11 mouse cellular contexts compared by ENCODE assay signal in the genomic region with DNA sequence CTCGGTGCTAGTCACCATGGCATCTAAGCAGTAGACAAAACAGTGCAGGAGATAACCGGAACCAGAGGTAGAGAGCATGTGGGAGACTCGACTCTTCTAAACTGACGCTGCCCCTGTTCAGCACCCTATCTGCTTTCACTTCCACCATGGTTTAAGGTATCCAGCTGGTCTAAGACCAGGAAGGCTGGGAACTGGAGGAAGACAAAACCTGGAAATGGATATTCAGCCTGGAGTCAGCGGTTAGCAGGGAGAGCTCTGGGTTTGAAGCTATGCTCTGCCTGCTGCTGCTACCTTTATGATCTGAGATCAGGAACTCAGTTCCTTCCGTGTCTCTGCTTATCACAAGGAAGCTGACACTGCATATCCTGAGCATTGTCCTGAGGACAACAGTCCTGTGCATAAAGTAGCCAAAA. TPM values are rescaled to one million over a fixed set of nuclear protein-coding genes. Genes with fewer than 3 reads are reported as not detected.
DNase-seq lines count a peak whose midpoint lies in the region; ATAC-seq lines count a peak whose summit lies in the region.
"Had no signal": no experiment of that assay in that cellular context is flagged by ENCODE, and none has a peak within 500 bp of the region (broad histone marks: within the 10 kb centered on the region; RNA-seq: fewer than 3 reads in every experiment).

No protein-coding gene starts in this region.

- H3K4me2 ChIP-seq in heart, embryonic 13.5 days, result peak overlapping the region; percentile 43
- H3K4me2 ChIP-seq: stomach, embryonic 15.5 days had no signal

- WGBS in heart, embryonic 13.5 days, result 24% methylated on average over 6 of the region's 6 CpGs
- WGBS in hindbrain, embryonic 10.5 days, result 72% methylated on average over 6 of the region's 6 CpGs

- H3K4me1 ChIP-seq in megakaryocyte, embryonic 14.5 days, result peaks cover 88% of the 10 kb centered on the region
- peaks cover 63% of the 10 kb centered on the region for H3K4me1 ChIP-seq in heart, embryonic 13.5 days
- peaks cover 14% of the 10 kb centered on the region for H3K4me1 ChIP-seq in hindbrain, embryonic 10.5 days (replicated peaks)
- H3K4me1 ChIP-seq: stomach, embryonic 15.5 days had no signal

- H3K9ac ChIP-seq in heart, embryonic 13.5 days, result 0 out of 2 replicates have a peak overlapping the region, but pooled peaks have one; percentile 28
- H3K9ac ChIP-seq: stomach, embryonic 15.5 days had no signal

- H3K27ac ChIP-seq in heart, embryonic 13.5 days (replicated peaks), result 0 out of 2 replicates have a peak overlapping the region, but pooled peaks have one; percentile 28
- H3K27ac ChIP-seq in hindbrain, embryonic 10.5 days, result no peak overlapping the region
- H3K27ac ChIP-seq: stomach, embryonic 15.5 days had no signal

- DNase-seq in kidney, postnatal 10 days, result peak; percentile 27
- peak; percentile 80 for DNase-seq in skeletal muscle tissue, adult 2 months (ENCODE audit: low read depth, low spot score)
- DNase-seq in left cerebral cortex, adult 9 months (ENCODE audit: low spot score in 2 of 2), result no peak
- DNase-seq in layer of hippocampus, postnatal 10 days (ENCODE audit: low spot score in 2 of 2), result no peak
- no peak for DNase-seq in hindbrain, embryonic 10.5 days (ENCODE audit: low spot score)
- DNase-seq: cerebellum, adult 2 months had no signal

- no peak for ATAC-seq in megakaryocyte, adult 5-6 weeks (ENCODE audit: poor library complexity, severe bottlenecking)
- no peak for ATAC-seq in heart, embryonic 13.5 days (ENCODE audit: extremely low read depth, insufficient number of reproducible peaks, low FRiP score, low TSS enrichment)
- ATAC-seq: Patski had no signal

- H3K4me3 ChIP-seq in megakaryocyte, embryonic 14.5 days (replicated peaks), result peak overlapping the region; percentile 72
- H3K4me3 ChIP-seq in heart, embryonic 13.5 days, result no peak overlapping the region
- H3K4me3 ChIP-seq in hindbrain, embryonic 10.5 days, result no peak overlapping the region
- H3K4me3 ChIP-seq: stomach, embryonic 15.5 days had no signal

- peaks cover 74% of the 10 kb centered on the region for H3K36me3 ChIP-seq in megakaryocyte, embryonic 14.5 days (replicated peaks; ENCODE audit: low read length)
- H3K36me3 ChIP-seq in heart, embryonic 13.5 days, result peaks cover 21% of the 10 kb centered on the region
- peaks cover 18% of the 10 kb centered on the region for H3K36me3 ChIP-seq in hindbrain, embryonic 10.5 days
- H3K36me3 ChIP-seq: stomach, embryonic 15.5 days had no signal

- H3K27me3 ChIP-seq in megakaryocyte, embryonic 14.5 days (replicated peaks), result no peaks in the 10 kb centered on the region
- H3K27me3 ChIP-seq in heart, embryonic 13.5 days (replicated peaks), result no peaks in the 10 kb centered on the region
- no peaks in the 10 kb centered on the region for H3K27me3 ChIP-seq in hindbrain, embryonic 10.5 days (ENCODE audit: insufficient read depth, poor library complexity, severe bottlenecking)
- H3K27me3 ChIP-seq: Patski; stomach, embryonic 15.5 days had no signal

- no peaks in the 10 kb centered on the region for H3K9me3 ChIP-seq in megakaryocyte, embryonic 14.5 days
- no peaks in the 10 kb centered on the region for H3K9me3 ChIP-seq in heart, embryonic 13.5 days
- H3K9me3 ChIP-seq in hindbrain, embryonic 10.5 days, result no peaks in the 10 kb centered on the region
- H3K9me3 ChIP-seq: stomach, embryonic 15.5 days had no signal

RNA-seq across cellular contexts. Expression of a gene that starts 35.9 kb away (rescaled TPM):
- 4.7 and 7.3 TPM in 2 replicates for polyA plus RNA-seq in megakaryocyte, embryonic 14.5 days (2012; ENCODE audit: insufficient read depth, low replicate concordance)
- 13.5 and 14.7 TPM in 2 replicates for total RNA-seq in megakaryocyte, adult 5-6 weeks (2015)
- total RNA-seq in megakaryocyte, adult 5-6 weeks (2017), result 22.6 and 23.8 TPM in 2 replicates
- polyA plus RNA-seq in heart, embryonic 13.5 days (2015; fragmentation: Nextera tagmentation; extraction: Ambion mirVana), result 16.0 and 16.6 TPM in 2 replicates
- total RNA-seq in layer of hippocampus, postnatal 10 days (2021), result 10 to 100 TPM; 28.8 to 30.0 TPM
- 21.4 and 21.6 TPM in 2 replicates for polyA plus RNA-seq in hindbrain, embryonic 10.5 days (2016; fragmentation: Nextera tagmentation; extraction: Ambion mirVana)

RNA-seq across cellular contexts. Expression of a gene that starts 36.0 kb away (rescaled TPM):
- polyA plus RNA-seq in megakaryocyte, embryonic 14.5 days (2012; ENCODE audit: insufficient read depth, low replicate concordance), result 5.7 and 6.8 TPM in 2 replicates
- total RNA-seq in megakaryocyte, adult 5-6 weeks (2015), result 19.9 and 25.2 TPM in 2 replicates
- total RNA-seq in megakaryocyte, adult 5-6 weeks (2017), result 19.6 and 33.1 TPM in 2 replicates
- polyA plus RNA-seq in heart, embryonic 13.5 days (2015; fragmentation: Nextera tagmentation; extraction: Ambion mirVana), result 20.2 and 24.8 TPM in 2 replicates
- 10 to 100 TPM; 26.6 to 27.8 TPM for total RNA-seq in layer of hippocampus, postnatal 10 days (2021)
- 18.2 and 22.0 TPM in 2 replicates for polyA plus RNA-seq in hindbrain, embryonic 10.5 days (2016; fragmentation: Nextera tagmentation; extraction: Ambion mirVana)

Comparison
In these comparisons a context has a peak if more than half of its experiments do, and no peak if none do; other contexts are left out.
1. DNase-seq: peak in kidney, postnatal 10 days (single experiment) and skeletal muscle tissue, adult 2 months (single experiment); none in left cerebral cortex, adult 9 months (0 of 2), layer of hippocampus, postnatal 10 days (0 of 2) and hindbrain, embryonic 10.5 days (single experiment).